Mouse (Mus musculus) megakaryocyte-erythroid progenitor cell, adult 5 weeks (primary cell): ENCODE data around the gene Cxcl14. TPM values are rescaled to one million over a fixed set of nuclear protein-coding genes. Genes with fewer than 3 reads are reported as not detected.

ENCODE experiments used
- polyA plus RNA-seq: library from polyadenylated mRNA; stranded (reverse); fragments of >175 nt; gene quantifications from 2 replicates; pipeline ENCODE4 v1.2.3, GENCODE M21; 2012

Cxcl14 gene
- 0.08 TPM in 1 of 2 replicates, not detected in the other for polyA plus RNA-seq

GRCm38 (mm10) chr13:56295943-56296658 is at the start of gene Cxcl14:
TSS of gene Cxcl14 (minus strand) at chr13:56296551.

GRCm38 (mm10) chr13:56251924-56252619 is 44.3 kb downstream of the Cxcl14 start, which contains the start of gene Neurog1:
TSS of gene Neurog1 (minus strand) at chr13:56252163.

Other genes starting within 250 kb of the Cxcl14 start
- 2,326 and 2,627 TPM in 2 replicates for gene H2afy, start 160.2 kb downstream of the Cxcl14 start, polyA plus RNA-seq
- gene Tifab, start 117.7 kb downstream of the Cxcl14 start, polyA plus RNA-seq, result 19.5 and 61.3 TPM in 2 replicates
- gene Neurog1, start 44.4 kb downstream of the Cxcl14 start, polyA plus RNA-seq, result not detected in 2 replicates
- gene Gm3045, start 130.0 kb upstream of the Cxcl14 start, polyA plus RNA-seq, result not detected in 2 replicates
- gene Slc25a48, start 141.8 kb upstream of the Cxcl14 start, polyA plus RNA-seq, result 0.03 TPM in 1 of 2 replicates, not detected in the other
- gene Il9, start 185.7 kb upstream of the Cxcl14 start, polyA plus RNA-seq, result not detected in 2 replicates
- 0.17 and 0.34 TPM in 2 replicates for gene Fbxl21, start 225.9 kb upstream of the Cxcl14 start, polyA plus RNA-seq